Mouse (Mus musculus) bone marrow, adult 2 months (tissue): ENCODE data around the gene Tmem121b. TPM values are rescaled to one million over a fixed set of nuclear protein-coding genes. Genes with fewer than 3 reads are reported as not detected.

Experiments
- H3K27ac ChIP-seq: fragments of 200-500 bp; 2 replicates; pipeline ENCODE4 v1.5.1; 2012; ENCODE audit warnings: low read depth, mild to moderate bottlenecking, control low read depth, inconsistent platforms, low read length; ENCODE audit not compliant: control insufficient read depth, poor library complexity, insufficient read depth
- H3K4me1 ChIP-seq: fragments of 200-500 bp; 2 replicates; pipeline ENCODE4 v1.6.1; 2011; ENCODE audit warnings: low read length; ENCODE audit not compliant: control insufficient read depth, insufficient read depth
- H3K4me3 ChIP-seq: fragments of 200-500 bp; replicated peaks from 2 replicates; pipeline ENCODE3; 2011; ENCODE audit warnings: mild to moderate bottlenecking, low read depth, low read length, control low read depth; ENCODE audit not compliant: control insufficient read depth
- CTCF ChIP-seq: fragments of 200-500 bp; IDR thresholded peaks from 2 replicates; pipeline ENCODE4 v1.5.1; 2011; ENCODE audit warnings: low read length, control low read depth; ENCODE audit not compliant: control insufficient read depth, insufficient read depth
- POLR2A ChIP-seq: fragments of 200-500 bp; IDR thresholded peaks from 2 replicates; pipeline ENCODE4 v1.6.1; 2011; ENCODE audit warnings: low read depth, mild to moderate bottlenecking, control low read depth, low read length, borderline replicate concordance; ENCODE audit not compliant: control insufficient read depth
- WGBS: fragments of 180-500 bp; shearing (Covaris S2); methylation state at CpG from one replicate; pipeline ENCODE4 v1.1.7; 2018; 5-methylcytosine and 5-hydroxymethylcytosine counted together
- polyA plus RNA-seq: library from polyadenylated mRNA; stranded (reverse); fragments of >200 nt; gene quantifications from 2 replicates; pipeline ENCODE4 v1.2.4, GENCODE M21; 2011; ENCODE audit warnings: low replicate concordance; ENCODE audit not compliant: missing spikeins, insufficient read depth, insufficient read length

Gene Tmem121b
- polyA plus RNA-seq, 1 experiment, result not detected

DNA sequence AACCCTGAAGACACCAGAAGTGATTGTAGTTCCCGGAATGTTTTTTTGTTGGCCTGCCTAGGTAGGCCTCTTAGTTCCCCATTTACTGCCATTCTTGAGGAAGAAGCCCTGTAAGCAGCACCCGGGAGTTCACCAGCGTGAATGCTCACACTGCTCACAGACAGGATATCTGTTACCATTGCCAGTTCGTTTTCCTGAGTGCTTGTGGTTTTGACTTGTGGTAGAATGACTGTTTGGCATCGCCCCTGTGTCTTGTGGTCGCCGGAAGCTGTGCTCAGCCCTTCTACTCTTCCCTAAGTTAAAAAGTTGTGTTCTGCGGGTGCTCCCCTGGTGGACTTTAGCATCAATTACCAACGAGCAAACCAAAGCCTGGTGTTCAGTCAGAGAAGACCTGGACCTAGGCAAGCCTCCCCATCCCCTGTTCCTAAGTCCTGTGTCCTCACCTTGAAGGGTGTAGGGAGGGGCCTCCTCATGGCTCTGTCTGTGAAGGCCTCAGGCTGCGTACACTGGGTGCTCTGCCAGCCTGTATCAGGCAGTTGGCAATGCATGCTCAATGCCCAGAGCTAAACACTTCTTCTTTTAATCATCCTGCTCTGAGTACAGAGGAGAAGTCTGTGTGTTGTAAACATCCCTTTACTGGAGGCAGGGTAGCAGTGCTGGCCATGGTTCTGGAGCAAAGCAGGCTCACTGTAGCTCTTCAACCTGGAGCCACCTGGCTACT, 26.8 kb downstream of the Tmem121b start:
- H3K27ac ChIP-seq, result peak overlapping the region; percentile 88
- H3K4me3 ChIP-seq, result peak overlapping the region; percentile 52
- WGBS, result under 1% methylated on average over 10 of the region's 10 CpGs
- peaks cover 12% of the 10 kb centered on the region; the same call in 1 of the 2 replicates for H3K4me1 ChIP-seq
- TF ChIP-seq CTCF (no peak), POLR2A (no peak)

DNA sequence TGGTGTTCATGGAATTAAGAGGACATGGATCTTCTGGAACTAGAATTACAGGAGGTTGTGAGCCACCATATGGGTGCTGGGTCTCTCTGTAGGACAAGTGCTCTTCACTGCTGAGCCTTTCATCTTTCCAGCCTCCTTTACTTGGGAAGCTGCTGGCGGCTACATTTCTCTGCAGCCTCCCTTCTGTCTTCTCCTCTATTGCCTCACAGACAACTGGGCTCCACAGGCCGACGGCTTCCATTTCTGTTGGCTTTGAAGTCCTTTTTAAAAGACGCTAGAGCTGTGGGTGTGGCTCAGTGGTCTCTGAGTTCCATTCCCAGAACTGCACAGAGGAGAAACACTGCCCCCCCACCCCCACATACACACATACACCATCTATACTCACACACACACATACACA, 28.2 kb downstream of the Tmem121b start:
- no peak for TF ChIP-seq POLR2A
- no peak for TF ChIP-seq CTCF
- Histone ChIP-seq H3K4me3 (no peak overlapping the region), H3K4me1 (peaks cover 10% of the 10 kb centered on the region; the same call in 1 of the 2 replicates), H3K27ac (peak overlapping the region; percentile 1; the same call in 1 of the 2 replicates)
- 11% methylated on average over 4 of the region's 4 CpGs for WGBS

GRCm38 (mm10) chr6:120464406-120464939, 29.1 kb downstream of the Tmem121b start:
- peak overlapping the region; percentile 95 for H3K4me3 ChIP-seq
- no peak for TF ChIP-seq POLR2A
- TF ChIP-seq CTCF, result no peak
- 7% methylated on average over 9 of the region's 9 CpGs for WGBS
- H3K4me1 ChIP-seq, result peaks cover 6% of the 10 kb centered on the region; the same call in 1 of the 2 replicates
- peak overlapping the region; percentile 98 for H3K27ac ChIP-seq

DNA sequence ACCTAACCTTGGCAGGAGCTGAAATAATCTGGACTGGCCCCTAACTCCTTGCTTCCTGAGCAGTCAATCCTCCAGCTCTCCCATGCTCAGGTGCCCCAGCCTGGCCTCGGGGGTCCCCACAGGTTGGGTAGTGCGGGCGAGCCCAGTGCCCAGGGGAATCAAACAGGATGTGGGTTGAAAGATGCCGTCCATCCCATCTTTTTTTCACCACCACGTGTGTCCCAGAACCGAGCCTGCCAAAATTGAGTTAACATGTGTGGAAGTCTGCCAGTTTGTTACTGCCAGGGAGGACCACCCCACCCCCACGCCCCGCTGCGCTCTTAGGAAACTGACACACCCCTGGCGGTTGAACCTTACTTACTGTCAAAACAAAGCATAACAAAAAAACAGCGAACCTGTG, 29.7 kb downstream of the Tmem121b start:
- no peak for TF ChIP-seq POLR2A
- peak; percentile 17; the same call in 1 of the 2 replicates for TF ChIP-seq CTCF
- peak overlapping the region; percentile 95 for H3K4me3 ChIP-seq
- under 1% methylated on average over 11 of the region's 11 CpGs for WGBS
- H3K27ac ChIP-seq, result peak overlapping the region; percentile 98
- peaks cover 6% of the 10 kb centered on the region; the same call in 1 of the 2 replicates for H3K4me1 ChIP-seq

DNA sequence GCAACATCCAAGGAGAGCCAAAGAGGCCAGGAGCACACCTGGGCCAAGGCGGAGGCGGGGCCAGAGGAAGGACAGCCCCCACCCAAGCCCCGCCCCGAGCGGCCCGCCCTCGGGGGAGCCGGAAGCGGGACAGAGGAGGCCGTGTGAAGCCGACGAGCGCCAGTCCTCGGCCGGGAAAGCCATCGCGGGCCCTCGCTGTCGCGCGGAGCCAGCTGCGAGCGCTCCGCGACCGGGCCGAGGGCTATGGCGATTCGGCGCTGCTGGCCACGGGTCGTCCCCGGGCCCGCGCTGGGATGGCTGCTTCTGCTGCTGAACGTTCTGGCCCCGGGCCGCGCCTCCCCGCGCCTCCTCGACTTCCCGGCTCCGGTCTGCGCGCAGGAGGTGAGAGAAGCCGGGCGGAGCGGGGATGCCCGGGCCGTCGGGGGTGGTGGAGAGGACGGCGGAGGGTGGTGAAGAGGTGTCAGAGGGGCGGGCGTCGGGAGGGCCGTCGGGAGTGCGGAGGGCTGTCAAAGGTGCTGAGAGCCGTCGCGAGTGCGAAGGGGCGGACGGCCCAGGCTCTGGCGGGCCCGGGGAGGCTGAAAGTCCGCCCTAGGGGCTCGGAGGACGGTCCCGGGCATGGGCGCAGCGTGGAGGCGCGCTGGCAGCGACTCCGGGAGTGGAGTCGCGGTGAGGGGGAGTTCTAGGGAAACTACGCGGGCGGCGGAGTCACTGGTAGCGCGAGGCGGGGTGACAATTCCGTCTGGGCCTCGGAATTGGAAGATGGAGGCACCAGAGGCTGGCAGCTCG, 30.3 kb downstream of the Tmem121b start, which contains the start of gene Il17ra:
Gene Il17ra, plus strand, starts transcription at position 162 of the 786 bp plus-strand sequence.
- Histone ChIP-seq H3K27ac (peak within 1 kb of the TSS; percentile 98), H3K4me1 (peaks cover 6% of the 10 kb centered on the region; the same call in 1 of the 2 replicates), H3K4me3 (peak within 1 kb of the TSS; percentile 95)
- TF ChIP-seq POLR2A (peak; percentile 94; the same call in 1 of the 2 replicates), CTCF (no peak)
- under 1% methylated on average over 90 of the region's 90 CpGs for WGBS

DNA sequence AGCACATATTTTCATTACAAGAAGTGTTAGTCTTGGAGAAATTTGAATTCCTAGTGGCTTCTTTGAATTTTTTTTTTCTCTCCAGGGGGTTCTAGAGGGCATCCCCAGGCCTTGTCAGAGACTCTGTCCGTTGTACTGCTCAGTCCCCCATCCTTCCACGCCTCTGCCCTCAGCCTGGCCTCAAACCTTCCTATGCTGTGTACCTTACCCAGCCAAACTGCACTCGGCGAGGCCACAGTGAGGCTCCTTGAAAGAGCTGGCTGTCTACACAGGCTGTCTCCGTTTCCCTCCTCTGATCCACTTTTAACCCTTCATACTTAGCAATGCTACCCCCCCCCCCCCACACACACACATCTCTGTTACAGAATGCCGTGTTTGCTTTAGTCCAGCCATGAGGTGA, 31.4 kb downstream of the Tmem121b start:
- H3K4me1 ChIP-seq, result peaks cover 3% of the 10 kb centered on the region; the same call in 1 of the 2 replicates
- no peak for TF ChIP-seq CTCF
- TF ChIP-seq POLR2A, result no peak
- WGBS, result 76% methylated on average over 6 of the region's 6 CpGs
- no peak overlapping the region for H3K4me3 ChIP-seq
- H3K27ac ChIP-seq, result no peak overlapping the region

- TF ChIP-seq POLR2A (no peak), CTCF (no peak)
- H3K27ac ChIP-seq, result no peak overlapping the region
- peaks cover 2% of the 10 kb centered on the region; the same call in 1 of the 2 replicates for H3K4me1 ChIP-seq
- 90% methylated on average over 15 of the region's 15 CpGs for WGBS
- no peak overlapping the region for H3K4me3 ChIP-seq
These were observed 32.4 kb downstream of the Tmem121b start for GRCm38 (mm10) chr6:120461217-120461616.

DNA sequence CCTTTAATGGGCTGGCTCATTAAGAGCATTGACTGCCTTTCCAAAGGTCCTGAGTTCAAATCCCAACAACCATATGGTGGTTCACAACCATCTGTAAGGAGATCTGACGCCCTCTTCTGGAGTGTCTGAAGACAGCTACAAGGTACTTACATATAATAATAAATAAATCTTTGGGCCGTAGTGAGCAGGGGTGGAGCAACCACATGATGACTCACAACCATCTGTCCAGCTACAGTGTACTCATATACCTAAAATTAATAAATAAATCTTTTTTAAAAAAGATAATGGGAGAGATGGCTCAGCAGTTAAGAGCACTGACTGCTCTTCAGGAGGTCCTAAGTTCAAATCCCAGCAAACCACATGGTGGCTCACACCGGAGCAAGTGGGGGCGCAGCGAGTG, 35.9 kb downstream of the Tmem121b start:
- no peak for TF ChIP-seq POLR2A
- no peak for TF ChIP-seq CTCF
- 74% methylated on average over 5 of the region's 5 CpGs for WGBS
- H3K4me1 ChIP-seq, result peaks cover 10% of the 10 kb centered on the region
- H3K27ac ChIP-seq, result no peak overlapping the region
- H3K4me3 ChIP-seq, result no peak overlapping the region
